Mouse (Mus musculus) heart, embryonic 14.5 days (tissue): ENCODE results near the gene Gm20431. TPM values are rescaled to one million over a fixed set of nuclear protein-coding genes. Genes with fewer than 3 reads are reported as not detected.

ENCODE experiments used
- ATAC-seq: fragments of 200-750 bp; cut with Nextera tagmentation; 2 replicates; pipeline ENCODE4 v1.8.0; 2017; ENCODE audit warnings: low read depth, moderate TSS enrichment; ENCODE audit not compliant: insufficient number of reproducible peaks, insufficient read depth, low FRiP score
- H3K27ac ChIP-seq, 2 experiments: fragments of 200-500 bp in 1 of 2; fragments of 300-500 bp in 1 of 2; sonication (generic) in 1 of 2; replicated peaks in 1 of 2; 2 replicates each; pipeline ENCODE4 v1.5.1; 2012 to 2014; ENCODE audit warnings: low read depth in 2 of 2, low read length in 2 of 2, control low read depth in 1 of 2, mild to moderate bottlenecking in 1 of 2, mixed read lengths in 1 of 2; ENCODE audit not compliant: control insufficient read depth in 1 of 2, insufficient read depth in 1 of 2
- H3K27me3 ChIP-seq: fragments of 300-500 bp; sonication (generic); 2 replicates; pipeline ENCODE4 v1.6.1; 2014; ENCODE audit warnings: mild to moderate bottlenecking, low read length, control low read depth; ENCODE audit not compliant: control insufficient read depth, insufficient read depth
- H3K36me3 ChIP-seq: fragments of 300-500 bp; sonication (generic); 2 replicates; pipeline ENCODE4 v1.6.1; 2014; ENCODE audit warnings: mild to moderate bottlenecking, control low read depth, low read length, mixed read lengths; ENCODE audit not compliant: control insufficient read depth, insufficient read depth
- H3K4me1 ChIP-seq, 2 experiments: fragments of 200-500 bp in 1 of 2; fragments of 300-500 bp in 1 of 2; sonication (generic) in 1 of 2; 2 replicates each; pipeline ENCODE4 v1.6.1; 2012 to 2014; ENCODE audit warnings: low read length in 2 of 2, control low read depth in 1 of 2, mixed read lengths in 1 of 2; ENCODE audit not compliant: control insufficient read depth in 2 of 2, insufficient read depth in 2 of 2
- H3K4me2 ChIP-seq: fragments of 300-500 bp; sonication (generic); 2 replicates; pipeline ENCODE4 v1.6.1; 2014; ENCODE audit warnings: mild to moderate bottlenecking, low read length
- H3K4me3 ChIP-seq, 2 experiments: fragments of 200-500 bp in 1 of 2; fragments of 300-500 bp in 1 of 2; sonication (generic) in 1 of 2; 2 replicates each; pipeline ENCODE4 v1.5.1; 2012 to 2014; ENCODE audit warnings: low read length in 2 of 2, mild to moderate bottlenecking in 2 of 2, control low read depth in 1 of 2, low read depth in 1 of 2, moderate library complexity in 1 of 2; ENCODE audit not compliant: control insufficient read depth in 1 of 2, insufficient read depth in 1 of 2
- H3K9ac ChIP-seq: fragments of 300-500 bp; sonication (generic); 2 replicates; pipeline ENCODE4 v1.6.1; 2014; ENCODE audit warnings: mild to moderate bottlenecking, low read length
- H3K9me3 ChIP-seq: fragments of 300-500 bp; sonication (generic); 2 replicates; pipeline ENCODE4 v1.6.1; 2016; ENCODE audit warnings: low read length, control low read depth; ENCODE audit not compliant: control insufficient read depth
- WGBS: fragments of 180-500 bp; shearing (Covaris S2); extraction: QIAGEN DNeasy Blood & Tissue Kit; methylation state at CpG from one replicate; pipeline ENCODE4 v1.1.7; 2014; 5-methylcytosine and 5-hydroxymethylcytosine counted together
- polyA plus RNA-seq: library from polyadenylated mRNA; unstranded; fragments of >200 nt; fragmentation: Nextera tagmentation; extraction: Ambion mirVana; gene quantifications from 2 replicates; pipeline ENCODE4 v1.2.1, GENCODE M21; 2014

Gene Gm20431
- polyA plus RNA-seq, result 0.19 and 5.2 TPM in 2 replicates

- peak within 1 kb of the TSS; percentile 68 to 83 for H3K4me3 ChIP-seq
- H3K4me2 ChIP-seq, result peak within 1 kb of the TSS; percentile 99
- H3K27ac ChIP-seq, result peak within 1 kb of the TSS; percentile 23 to 46
- H3K36me3 ChIP-seq, result peaks cover 5% of the 10 kb centered on the region; the same call in 1 of the 2 replicates
- under 1% methylated on average over 85 of the region's 110 CpGs for WGBS
- H3K27me3 ChIP-seq, result no peaks in the 10 kb centered on the region
- peak within 1 kb of the TSS; percentile 96 for H3K9ac ChIP-seq
- H3K9me3 ChIP-seq, result no peaks in the 10 kb centered on the region
- peak; percentile 93 for ATAC-seq
- peaks cover 22 to 34% of the 10 kb centered on the region in 2 experiments for H3K4me1 ChIP-seq
These were observed at the start of gene Gm20431 for GRCm38 (mm10) chr2:167661270-167662203. Gm20431 (minus strand) TSS chr2:167661496.

- no peak overlapping the region for H3K4me3 ChIP-seq
- no peak overlapping the region for H3K27ac ChIP-seq
- no peak overlapping the region for H3K9ac ChIP-seq
- 70% methylated on average over 6 of the region's 6 CpGs for WGBS
- no peak overlapping the region for H3K4me2 ChIP-seq
- no peak for ATAC-seq
- no peaks in the 10 kb centered on the region for H3K27me3 ChIP-seq
- peaks cover 15 to 16% of the 10 kb centered on the region in 2 experiments for H3K4me1 ChIP-seq
- H3K36me3 ChIP-seq, result no peaks in the 10 kb centered on the region
- H3K9me3 ChIP-seq, result no peaks in the 10 kb centered on the region
These were observed 49.3 kb upstream of the Gm20431 start for GRCm38 (mm10) chr2:167710574-167710973.

- Histone ChIP-seq H3K4me1 (peaks cover 15 to 16% of the 10 kb centered on the region in 2 experiments), H3K27ac (no peak overlapping the region), H3K9ac (no peak overlapping the region), H3K9me3 (no peaks in the 10 kb centered on the region), H3K36me3 (no peaks in the 10 kb centered on the region), H3K27me3 (no peaks in the 10 kb centered on the region), H3K4me2 (no peak overlapping the region), H3K4me3 (no peak overlapping the region)
- ATAC-seq, result no peak
- 78% methylated on average over 6 of the region's 6 CpGs for WGBS
These were observed 48.7 kb upstream of the Gm20431 start for GRCm38 (mm10) chr2:167709969-167710368.

GRCm38 (mm10) chr2:167708373-167708772, 47.1 kb upstream of the Gm20431 start:
- H3K9ac ChIP-seq, result no peak overlapping the region
- H3K36me3 ChIP-seq, result no peaks in the 10 kb centered on the region
- H3K4me2 ChIP-seq, result no peak overlapping the region
- no peak overlapping the region for H3K27ac ChIP-seq
- H3K9me3 ChIP-seq, result no peaks in the 10 kb centered on the region
- 57% methylated on average over 15 of the region's 15 CpGs for WGBS
- no peaks in the 10 kb centered on the region for H3K27me3 ChIP-seq
- H3K4me3 ChIP-seq, result no peak overlapping the region
- no peak for ATAC-seq
- peaks cover 10 to 12% of the 10 kb centered on the region in 2 experiments for H3K4me1 ChIP-seq

- Histone ChIP-seq H3K27me3 (no peaks in the 10 kb centered on the region), H3K4me2 (no peak overlapping the region), H3K9me3 (no peaks in the 10 kb centered on the region), H3K4me3 (no peak overlapping the region), H3K27ac (no peak overlapping the region), H3K4me1 (peaks cover 8 to 9% of the 10 kb centered on the region in 2 experiments), H3K36me3 (no peaks in the 10 kb centered on the region), H3K9ac (0 out of 2 replicates have a peak overlapping the region, but pooled peaks have one; percentile 30)
- no peak for ATAC-seq
- WGBS, result 67% methylated on average over 11 of the region's 11 CpGs
These were observed 45.1 kb upstream of the Gm20431 start for GRCm38 (mm10) chr2:167706183-167706939.

GRCm38 (mm10) chr2:167704409-167704808, 43.1 kb upstream of the Gm20431 start:
- 84% methylated on average over 4 of the region's 4 CpGs for WGBS
- no peak overlapping the region for H3K4me3 ChIP-seq
- no peak overlapping the region for H3K27ac ChIP-seq
- no peaks in the 10 kb centered on the region for H3K27me3 ChIP-seq
- peaks cover 8 to 9% of the 10 kb centered on the region in 2 experiments for H3K4me1 ChIP-seq
- no peaks in the 10 kb centered on the region for H3K9me3 ChIP-seq
- no peak for ATAC-seq
- H3K9ac ChIP-seq, result no peak overlapping the region
- H3K36me3 ChIP-seq, result no peaks in the 10 kb centered on the region
- H3K4me2 ChIP-seq, result no peak overlapping the region

- peaks cover 14 to 21% of the 10 kb centered on the region in 2 experiments for H3K4me1 ChIP-seq
- no peak overlapping the region for H3K4me2 ChIP-seq
- no peaks in the 10 kb centered on the region for H3K27me3 ChIP-seq
- no peaks in the 10 kb centered on the region for H3K9me3 ChIP-seq
- no peaks in the 10 kb centered on the region for H3K36me3 ChIP-seq
- no peak overlapping the region for H3K27ac ChIP-seq
- no peak overlapping the region for H3K4me3 ChIP-seq
- WGBS, result 79% methylated on average over 6 of the region's 6 CpGs
- H3K9ac ChIP-seq, result no peak overlapping the region
- ATAC-seq, result no peak
These were observed 40.8 kb upstream of the Gm20431 start for GRCm38 (mm10) chr2:167702126-167702525.
